Mouse (Mus musculus): ENCODE results near the gene Smyd1.

Gene Smyd1

GRCm38 (mm10) chr6:71201925-71202324 lies 120.1 kb downstream of the Smyd1 start:
- DNase-seq: no peak

GRCm38 (mm10) chr6:71199612-71200011 lies 122.4 kb downstream of the Smyd1 start, which contains the start of gene Fabp1:
Gene Fabp1, plus strand, starts transcription at chr6:71199827.
- DNase-seq: no peak

- DNase-seq: no peak
Measured at GRCm38 (mm10) chr6:71197636-71198535, 124.1 kb downstream of the Smyd1 start.

DNA sequence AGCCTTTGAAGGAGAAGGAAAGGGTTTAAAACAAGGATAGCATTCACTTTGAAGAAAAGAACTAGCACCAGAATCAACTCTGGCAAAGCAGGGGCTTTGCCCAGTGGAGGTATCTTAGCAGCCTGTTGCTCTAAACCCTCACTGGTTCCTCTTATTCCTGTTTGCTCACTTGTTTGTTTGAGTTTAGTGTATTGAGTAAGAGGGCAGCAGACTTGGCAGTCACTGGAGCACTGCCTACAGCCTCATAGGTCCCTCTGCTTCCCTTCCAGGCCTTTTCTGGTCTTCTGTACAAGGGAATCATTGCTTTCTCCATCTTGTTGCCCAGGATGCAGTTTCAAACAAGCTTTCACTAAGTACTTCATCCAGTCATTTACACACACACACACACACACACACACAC lies 125.9 kb downstream of the Smyd1 start:
- no peak for DNase-seq

DNA sequence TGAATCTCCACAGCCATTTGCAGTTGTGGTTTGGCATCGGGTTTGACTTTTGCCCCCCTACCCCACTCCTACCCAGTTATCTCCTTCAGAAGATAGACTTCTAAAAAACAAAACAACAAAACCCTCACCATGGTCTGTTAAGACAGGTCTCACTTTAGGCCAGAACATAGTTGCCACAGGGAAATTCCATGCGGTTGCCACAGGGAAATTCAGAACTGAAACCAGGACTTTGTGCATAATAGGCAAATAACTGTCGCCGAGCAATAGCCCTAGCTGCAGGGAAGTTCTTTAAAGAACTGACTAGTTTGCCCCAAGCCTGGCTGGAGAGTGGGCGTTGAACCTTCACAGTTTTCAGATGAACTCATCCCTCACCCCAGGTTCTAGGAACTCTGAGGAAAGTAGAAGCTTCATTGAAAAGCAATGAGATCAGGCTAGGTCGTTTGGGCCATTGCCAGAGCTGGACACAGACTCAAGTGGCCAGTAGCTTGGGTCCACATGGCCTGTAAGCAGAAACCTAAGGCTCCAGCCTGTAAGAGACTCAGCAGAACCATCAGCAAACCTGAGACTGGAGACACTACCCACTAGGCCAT lies 128.8 kb downstream of the Smyd1 start:
- DNase-seq: no peak

- DNase-seq: no peak
Measured at GRCm38 (mm10) chr6:71190501-71190900, 131.5 kb downstream of the Smyd1 start.

DNA sequence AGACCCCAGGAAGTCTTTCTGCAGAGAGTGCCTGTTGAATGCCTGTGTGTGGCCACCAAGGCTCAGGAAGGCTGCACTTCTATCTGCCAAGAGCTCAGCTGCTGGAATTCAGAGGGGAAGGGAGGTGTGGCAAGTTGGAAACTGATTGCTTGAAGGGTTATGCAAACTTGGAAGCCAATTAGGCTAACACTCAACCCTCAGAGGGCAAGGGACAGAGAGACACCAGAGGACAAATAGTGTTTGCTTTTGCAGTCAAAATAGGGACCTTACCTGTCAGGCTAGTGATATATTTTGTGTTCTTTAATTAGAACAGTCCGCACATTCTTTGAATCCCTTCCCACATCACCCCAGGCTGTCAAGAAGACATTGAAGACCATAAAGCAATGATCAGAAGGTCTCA lies 132.5 kb downstream of the Smyd1 start:
- DNase-seq: no peak

- DNase-seq: no peak
Measured at GRCm38 (mm10) chr6:71184941-71185604, 137.0 kb downstream of the Smyd1 start.

- no peak for DNase-seq
Measured at GRCm38 (mm10) chr6:71180596-71180995, 141.4 kb downstream of the Smyd1 start.

- DNase-seq: no peak
Measured at GRCm38 (mm10) chr6:71172812-71173580, 149.0 kb downstream of the Smyd1 start.

DNA sequence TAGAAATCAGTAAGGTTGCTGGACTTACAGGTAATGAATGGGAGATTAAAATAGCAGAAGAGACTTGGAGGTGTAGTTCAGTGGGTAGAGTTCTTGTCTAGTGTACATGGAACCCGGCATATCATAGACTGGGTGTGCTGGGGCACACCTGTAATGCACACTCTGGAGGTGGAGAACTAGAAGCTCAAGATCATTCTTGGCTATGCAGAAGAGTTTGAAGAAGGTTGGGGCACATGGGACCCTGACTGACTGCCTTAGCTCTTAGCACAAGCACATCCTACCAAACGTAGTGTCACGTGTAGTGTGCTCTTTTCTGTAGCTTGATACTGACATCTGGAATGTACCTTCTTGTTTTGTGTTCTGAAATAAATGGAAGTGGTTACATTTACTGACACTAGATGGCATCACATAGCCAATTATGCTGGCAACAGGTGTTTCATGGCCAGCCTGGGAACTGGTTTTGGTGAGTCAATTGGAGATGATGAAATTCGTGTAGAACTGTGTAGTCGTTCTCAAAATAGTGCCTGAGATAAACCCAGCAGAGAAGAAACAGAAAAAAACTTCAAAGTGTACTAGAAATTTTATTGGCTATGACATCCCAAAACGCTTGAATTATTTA lies 155.4 kb downstream of the Smyd1 start:
- DNase-seq: no peak

DNA sequence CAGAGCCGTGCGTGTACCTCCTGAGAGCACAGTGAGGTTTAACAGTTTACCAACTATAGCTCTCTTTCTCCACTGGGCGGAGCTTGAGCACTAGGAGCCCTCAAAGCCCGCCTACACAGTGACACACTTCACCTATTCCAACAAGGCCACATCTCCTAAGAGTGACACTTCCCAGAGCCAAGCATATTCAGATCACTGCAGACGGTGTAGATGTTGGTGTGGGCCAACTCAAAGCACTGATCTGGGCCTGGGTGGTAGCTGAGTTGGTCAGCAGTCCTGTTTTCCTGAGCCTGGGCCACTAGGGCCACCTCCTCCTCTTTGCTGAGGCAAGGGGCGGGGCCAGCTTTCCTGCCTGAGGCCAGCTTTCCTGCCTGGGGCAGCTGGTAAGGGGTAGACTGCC lies 157.6 kb downstream of the Smyd1 start:
- no peak for DNase-seq

Measured in right cerebral cortex, postnatal 25 days (tissue).